Comparison of ENCODE assay signal across 32 mouse cellular contexts in genomic region chr3:97633456-97633855, GRCm38 (mm10). TPM values are rescaled to one million over a fixed set of nuclear protein-coding genes. Genes with fewer than 3 reads are reported as not detected.
A peak's percentile ranks its signal among the peaks of the same experiment; 100 is the strongest.
DNase-seq lines count a peak whose midpoint lies in the region; ATAC-seq and TF ChIP-seq lines count a peak whose summit lies in the region.
"Had no signal": no experiment of that assay in that cellular context is flagged by ENCODE, and none has a peak within 500 bp of the region (broad histone marks: within the 10 kb centered on the region; RNA-seq: fewer than 3 reads in every experiment).

No protein-coding gene starts in this region.

- intact Hi-C loops in gastrocnemius, postnatal 36 days (cut with DNase I), result no loop called here

- no peak overlapping the region for H3K27ac ChIP-seq in intestine, embryonic 15.5 days
- H3K27ac ChIP-seq in small intestine, adult 2 months (ENCODE audit: insufficient read depth, low read depth, low read length), result peak overlapping the region; percentile 88
- H3K27ac ChIP-seq in forebrain, embryonic 14.5 days (ENCODE audit: low read depth, low read length), result no peak overlapping the region
- H3K27ac ChIP-seq: forebrain, embryonic 10.5 days; forebrain, embryonic 13.5 days; heart, adult 2 months; heart, embryonic 10.5 days; heart, embryonic 13.5 days; hindbrain, embryonic 12.5 days; hindbrain, embryonic 15.5 days had no signal

- H3K4me2 ChIP-seq in intestine, embryonic 15.5 days (replicated peaks), result no peak overlapping the region
- no peak overlapping the region for H3K4me2 ChIP-seq in forebrain, embryonic 14.5 days (ENCODE audit: low read length)
- H3K4me2 ChIP-seq: forebrain, embryonic 13.5 days; heart, embryonic 13.5 days; hindbrain, embryonic 12.5 days; hindbrain, embryonic 15.5 days had no signal

- TF ChIP-seq POLR2A in small intestine, adult 2 months (IDR thresholded peaks at IDR 0.05; ENCODE audit: low read depth, low read length), result no peak

- no peak overlapping the region for H3K4me3 ChIP-seq in intestine, embryonic 15.5 days (replicated peaks)
- H3K4me3 ChIP-seq in small intestine, adult 2 months (ENCODE audit: low read depth, low read length), result no peak overlapping the region
- no peak overlapping the region for H3K4me3 ChIP-seq in forebrain, embryonic 14.5 days (ENCODE audit: low read depth, low read length)
- H3K4me3 ChIP-seq: forebrain, embryonic 10.5 days; forebrain, embryonic 13.5 days; gastrocnemius, adult 2 months; heart, adult 2 months; heart, embryonic 10.5 days; heart, embryonic 13.5 days; hindbrain, embryonic 12.5 days; hindbrain, embryonic 15.5 days had no signal

- 61% methylated on average over 4 of the region's 4 CpGs for WGBS in intestine, embryonic 15.5 days
- 35% methylated on average over 4 of the region's 4 CpGs for WGBS in small intestine, adult 2 months
- WGBS in forebrain, embryonic 14.5 days, result 85% methylated on average over 4 of the region's 4 CpGs

- ATAC-seq in intestine, embryonic 15.5 days, result peak; percentile 25; the same call in 1 of the 2 replicates
- no peak for ATAC-seq in forebrain, embryonic 14.5 days
- ATAC-seq: CD4-positive, CD25-positive, alpha-beta regulatory T cell, adult 4 months; forebrain, embryonic 13.5 days; forebrain, postnatal 0 days had no signal

- no peaks in the 10 kb centered on the region for H3K36me3 ChIP-seq in intestine, embryonic 15.5 days
- peaks cover 21% of the 10 kb centered on the region for H3K36me3 ChIP-seq in small intestine, adult 2 months (ENCODE audit: control insufficient read depth, insufficient read depth, low read length)
- H3K36me3 ChIP-seq in forebrain, embryonic 14.5 days (ENCODE audit: control insufficient read depth, insufficient read depth, low read length), result no peaks in the 10 kb centered on the region
- H3K36me3 ChIP-seq: forebrain, embryonic 10.5 days; heart, embryonic 10.5 days; heart, embryonic 13.5 days; hindbrain, embryonic 12.5 days; hindbrain, embryonic 15.5 days had no signal

- H3K4me1 ChIP-seq in intestine, embryonic 15.5 days (replicated peaks), result peaks cover 8% of the 10 kb centered on the region
- H3K4me1 ChIP-seq in small intestine, adult 2 months (ENCODE audit: control insufficient read depth, insufficient read depth, insufficient read length, low read length), result peaks cover 15% of the 10 kb centered on the region; the same call in 1 of the 2 replicates
- no peaks in the 10 kb centered on the region for H3K4me1 ChIP-seq in forebrain, embryonic 14.5 days (ENCODE audit: control insufficient read depth, insufficient read depth, low read length)
- H3K4me1 ChIP-seq: hindbrain, embryonic 12.5 days; hindbrain, embryonic 15.5 days had no signal

- H3K9ac ChIP-seq in intestine, embryonic 15.5 days, result no peak overlapping the region
- no peak overlapping the region for H3K9ac ChIP-seq in forebrain, embryonic 14.5 days (ENCODE audit: low read length)
- H3K9ac ChIP-seq: forebrain, embryonic 13.5 days; forebrain, postnatal 0 days; heart, embryonic 13.5 days; hindbrain, embryonic 12.5 days; hindbrain, embryonic 15.5 days had no signal

- H3K9me3 ChIP-seq in intestine, embryonic 15.5 days, result no peaks in the 10 kb centered on the region
- H3K9me3 ChIP-seq in forebrain, embryonic 14.5 days (replicated peaks; ENCODE audit: control insufficient read depth, low read length), result no peaks in the 10 kb centered on the region
- H3K9me3 ChIP-seq: forebrain, embryonic 10.5 days; forebrain, embryonic 13.5 days; heart, embryonic 10.5 days; heart, embryonic 13.5 days; hindbrain, embryonic 12.5 days; hindbrain, embryonic 15.5 days had no signal

- H3K27me3 ChIP-seq in intestine, embryonic 15.5 days (replicated peaks), result no peaks in the 10 kb centered on the region
- no peaks in the 10 kb centered on the region for H3K27me3 ChIP-seq in small intestine, adult 2 months (ENCODE audit: control insufficient read depth, insufficient read depth, low read length)
- no peaks in the 10 kb centered on the region for H3K27me3 ChIP-seq in forebrain, embryonic 14.5 days (replicated peaks; ENCODE audit: control insufficient read depth, insufficient read depth, low read length)
- H3K27me3 ChIP-seq: forebrain, embryonic 13.5 days; heart, embryonic 13.5 days; hindbrain, embryonic 12.5 days; hindbrain, embryonic 15.5 days had no signal

- no peak for TF ChIP-seq CTCF in small intestine, adult 2 months (IDR thresholded peaks at IDR 0.05; ENCODE audit: extremely low read depth, insufficient read length, insufficient replicate concordance, low read depth, low read length)

- DNase-seq in kidney, adult 9 months, result peak; percentile 46
- DNase-seq in kidney, adult 11 months, result no peak
- DNase-seq in adipocyte (ENCODE audit: low spot score), result peak; percentile 28
- DNase-seq in gastrocnemius, postnatal 36 days, result no peak
- no peak for DNase-seq in forebrain, embryonic 14.5 days (ENCODE audit: low spot score)
- DNase-seq: adrenal gland, postnatal 10 days; adrenal gland, postnatal 36 days; cerebellum, adult 18-20 months; cerebellum, adult 9-10 months; cerebellum, postnatal 14 days; forebrain, postnatal 0 days; gastrocnemius, adult 2 months; gastrocnemius, postnatal 14 days had no signal

RNA-seq across cellular contexts. Expression of gene Fmo5, which starts 4.9 kb away (rescaled TPM):
- 30.8 and 33.0 TPM in 2 replicates for polyA plus RNA-seq in intestine, embryonic 15.5 days (2015; fragmentation: Nextera tagmentation; extraction: Ambion mirVana)
- 11.3 and 84.1 TPM in 2 replicates for polyA plus RNA-seq in small intestine, adult 2 months (2012; rRNA removed)
- total RNA-seq in gastrocnemius, postnatal 36 days (2021), result 1 to 10 TPM; 5.2 to 5.8 TPM
- polyA plus RNA-seq in forebrain, embryonic 14.5 days (2014; fragmentation: Nextera tagmentation; extraction: Ambion mirVana), result 0.51 and 0.67 TPM in 2 replicates

RNA-seq across cellular contexts. Expression of gene Chd1l, which starts 23.5 kb away (rescaled TPM):
- polyA plus RNA-seq in intestine, embryonic 15.5 days (2015; fragmentation: Nextera tagmentation; extraction: Ambion mirVana), result 19.6 and 20.5 TPM in 2 replicates
- 1.5 and 2.3 TPM in 2 replicates for polyA plus RNA-seq in small intestine, adult 2 months (2012; rRNA removed)
- 10 to 100 TPM in 1 of 2 experiments, 1 to 10 TPM in 1; 9.6 to 10.4 TPM for total RNA-seq in gastrocnemius, postnatal 36 days (2021)
- polyA plus RNA-seq in forebrain, embryonic 14.5 days (2014; fragmentation: Nextera tagmentation; extraction: Ambion mirVana), result 6.2 and 6.8 TPM in 2 replicates

RNA-seq across cellular contexts. Expression of gene Prkab2, which starts 24.5 kb away (rescaled TPM):
- 6.7 and 6.8 TPM in 2 replicates for polyA plus RNA-seq in intestine, embryonic 15.5 days (2015; fragmentation: Nextera tagmentation; extraction: Ambion mirVana)
- polyA plus RNA-seq in small intestine, adult 2 months (2012; rRNA removed), result 0.90 and 1.2 TPM in 2 replicates
- total RNA-seq in gastrocnemius, postnatal 36 days (2021), result 100 to 1,000 TPM; 178 to 198 TPM
- polyA plus RNA-seq in forebrain, embryonic 14.5 days (2014; fragmentation: Nextera tagmentation; extraction: Ambion mirVana), result 5.3 and 6.8 TPM in 2 replicates

RNA-seq across cellular contexts. Expression of gene Gm17651, which starts 41.0 kb away (rescaled TPM):
- polyA plus RNA-seq in intestine, embryonic 15.5 days (2015; fragmentation: Nextera tagmentation; extraction: Ambion mirVana), result not detected in 2 replicates
- polyA plus RNA-seq in small intestine, adult 2 months (2012; rRNA removed), result not detected in 2 replicates
- not detected for total RNA-seq in gastrocnemius, postnatal 36 days (2021)
- polyA plus RNA-seq in forebrain, embryonic 14.5 days (2014; fragmentation: Nextera tagmentation; extraction: Ambion mirVana), result not detected in 2 replicates
- total RNA-seq: adrenal gland, postnatal 10 days; adrenal gland, postnatal 36 days; forebrain, postnatal 0 days; gastrocnemius, adult 2 months; gastrocnemius, postnatal 14 days; heart, adult 2 months; heart, postnatal 14 days; hematopoietic stem cell, adult 5-6 weeks; MEL had no signal
- polyA plus RNA-seq: C2C12; CD4-positive, CD25-positive, alpha-beta regulatory T cell, adult 4 months; embryonic facial prominence, embryonic 11.5 days; embryonic facial prominence, embryonic 14.5 days; forebrain, embryonic 10.5 days; forebrain, embryonic 13.5 days; forebrain, postnatal 0 days; frontal cortex, adult 2 months; gonadal fat pad, adult 2 months; heart, adult 2 months; heart, embryonic 10.5 days; heart, embryonic 13.5 days; heart, embryonic 16.5 days; hindbrain, embryonic 12.5 days; hindbrain, embryonic 15.5 days had no signal

Comparison
In these comparisons a context has a peak if more than half of its experiments do, and no peak if none do; other contexts are left out.
1. DNase-seq: peak in kidney, adult 9 months (single experiment) and adipocyte (single experiment); none in kidney, adult 11 months (single experiment), gastrocnemius, postnatal 36 days (0 of 2) and forebrain, embryonic 14.5 days (single experiment).